Mouse (Mus musculus) layer of hippocampus, adult 2 months (tissue): ENCODE measurements at regions not wholly inside any gene's neighbourhood (a gene's known extent, or its start where the extent isn't known, plus 50 kb on each side); places are given as distances from the start of the nearest gene placed in this dataset.

Experiments used
- DNase-seq, 2 experiments: peaks; one replicate each; pipeline ENCODE4 v3.0.0; 2022; ENCODE audit warnings: low spot score in 2 of 2
- H3K27ac ChIP-seq: fragments of 200-600 bp; 2 replicates; pipeline ENCODE4 v1.8.1; 2022
- H3K4me3 ChIP-seq: fragments of 200-600 bp; 2 replicates; pipeline ENCODE4 v1.8.1; 2022; ENCODE audit warnings: mild to moderate bottlenecking
- CTCF ChIP-seq: fragments of 200-600 bp; conservative IDR thresholded peaks from 2 replicates; pipeline ENCODE4 v1.8.1; 2022; ENCODE audit warnings: antibody characterized with exemption, mild to moderate bottlenecking, moderate library complexity

DNA sequence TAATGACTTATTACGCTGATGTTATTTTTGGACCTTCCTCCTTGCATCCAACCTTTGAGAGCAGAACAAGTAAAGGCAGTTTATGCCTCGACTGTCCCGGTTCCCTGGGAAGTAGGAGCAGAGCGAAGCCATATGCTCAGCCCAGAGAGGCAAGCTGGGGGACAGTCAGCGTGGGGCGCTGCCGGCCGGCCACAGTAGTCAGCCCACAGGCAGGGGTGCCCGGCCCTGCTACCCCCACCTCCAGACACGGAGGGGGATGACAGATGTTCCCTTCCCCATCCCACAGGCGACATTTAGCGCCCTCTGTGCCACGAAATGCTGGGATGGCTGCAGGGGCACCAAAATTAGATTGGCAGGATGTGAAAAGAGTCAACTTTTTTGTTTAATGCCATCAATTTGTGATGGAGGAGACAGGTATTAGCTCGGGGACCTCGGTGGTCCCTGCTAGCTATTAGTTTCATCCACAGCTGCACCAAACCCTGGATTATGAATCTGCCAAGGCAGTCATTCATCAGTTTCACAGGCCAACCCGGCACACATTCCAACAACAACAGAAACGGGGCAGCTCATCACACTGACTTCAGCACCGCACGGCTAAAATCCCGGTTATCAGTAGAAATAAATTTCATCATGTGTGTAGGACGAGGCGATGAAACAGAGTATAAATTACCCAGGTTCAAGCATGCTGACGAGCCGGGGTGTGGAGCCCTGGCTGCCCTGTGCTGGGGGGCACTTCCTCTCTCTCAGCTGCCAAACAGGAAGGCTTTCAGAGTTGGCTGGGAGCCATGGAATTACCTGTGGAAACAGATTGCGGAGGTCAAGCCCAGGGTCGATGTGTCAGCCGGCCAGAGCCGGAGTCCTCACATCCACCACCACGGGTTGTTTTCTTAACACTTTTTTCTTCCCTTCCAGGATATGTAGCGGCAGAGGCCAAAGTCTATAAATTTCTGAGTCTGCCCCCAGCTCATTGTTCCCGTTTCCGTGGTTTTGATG lies 392.3 kb upstream of the Mgmt start:
- DNase-seq: no peak
- Histone ChIP-seq H3K27ac (no peak overlapping the region), H3K4me3 (no peak overlapping the region)
- no peak for TF ChIP-seq CTCF

DNA sequence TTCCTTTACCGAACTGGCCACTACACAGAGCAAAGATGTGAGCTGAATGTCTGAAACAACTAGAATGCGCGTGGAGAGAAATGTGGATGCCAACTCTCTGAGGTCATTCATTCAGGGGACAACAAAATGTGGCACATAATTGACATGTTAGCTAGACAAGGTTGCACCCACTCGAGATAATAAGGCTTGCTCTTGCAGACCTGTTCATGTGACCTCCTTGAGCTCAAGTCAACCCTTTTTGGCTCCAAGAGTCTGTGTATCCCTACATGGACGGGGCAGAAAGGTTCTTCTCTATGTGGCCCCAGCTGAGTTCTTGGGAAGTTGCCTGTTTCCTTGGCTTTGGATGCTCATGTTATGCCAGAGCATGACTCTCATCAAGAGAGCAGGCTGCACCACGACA lies 383.0 kb upstream of the Mgmt start:
- no peak for TF ChIP-seq CTCF
- Histone ChIP-seq H3K4me3 (no peak overlapping the region), H3K27ac (no peak overlapping the region)
- DNase-seq: no peak

DNA sequence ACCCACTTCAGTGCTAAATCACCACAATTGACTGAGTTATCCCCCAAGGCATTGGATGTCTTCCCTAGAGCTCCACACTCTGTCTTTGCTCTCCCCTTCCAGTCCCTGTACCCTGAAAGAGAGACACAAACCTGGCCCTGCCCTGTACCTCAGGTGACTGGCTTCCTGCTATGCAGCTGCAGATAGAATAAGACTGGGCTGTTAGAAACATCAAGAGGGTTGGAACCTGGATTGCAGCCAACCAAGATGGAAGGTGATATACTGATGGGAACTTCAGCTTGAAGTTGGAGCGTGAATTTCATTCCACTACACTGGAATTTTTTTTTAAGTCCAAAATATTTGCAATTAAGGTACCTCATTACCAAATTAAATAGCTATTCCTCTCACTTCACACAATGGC lies 379.0 kb upstream of the Mgmt start:
- TF ChIP-seq CTCF: no peak
- Histone ChIP-seq H3K27ac (no peak overlapping the region), H3K4me3 (no peak overlapping the region)
- DNase-seq: no peak

DNA sequence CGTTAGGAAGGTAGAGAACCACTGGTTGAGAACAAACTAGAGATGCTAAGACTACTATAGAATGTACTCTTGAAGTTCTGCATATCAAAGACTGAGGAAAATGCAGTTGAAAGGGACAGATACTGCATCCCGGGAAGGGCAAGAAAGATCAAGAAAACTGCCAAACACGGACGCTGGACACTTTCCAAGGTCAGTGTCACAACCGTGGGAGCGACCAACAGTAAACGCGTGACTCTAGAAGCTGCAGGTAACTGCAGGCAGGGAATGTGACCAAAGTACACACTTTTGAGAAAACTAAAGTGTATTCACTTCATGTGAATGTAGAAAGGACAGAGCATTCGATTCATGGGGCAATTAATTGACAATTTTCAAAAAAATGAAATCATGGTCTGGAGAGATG lies 368.6 kb upstream of the Mgmt start:
- TF ChIP-seq CTCF: no peak
- H3K27ac ChIP-seq: no peak overlapping the region
- DNase-seq: no peak

DNA sequence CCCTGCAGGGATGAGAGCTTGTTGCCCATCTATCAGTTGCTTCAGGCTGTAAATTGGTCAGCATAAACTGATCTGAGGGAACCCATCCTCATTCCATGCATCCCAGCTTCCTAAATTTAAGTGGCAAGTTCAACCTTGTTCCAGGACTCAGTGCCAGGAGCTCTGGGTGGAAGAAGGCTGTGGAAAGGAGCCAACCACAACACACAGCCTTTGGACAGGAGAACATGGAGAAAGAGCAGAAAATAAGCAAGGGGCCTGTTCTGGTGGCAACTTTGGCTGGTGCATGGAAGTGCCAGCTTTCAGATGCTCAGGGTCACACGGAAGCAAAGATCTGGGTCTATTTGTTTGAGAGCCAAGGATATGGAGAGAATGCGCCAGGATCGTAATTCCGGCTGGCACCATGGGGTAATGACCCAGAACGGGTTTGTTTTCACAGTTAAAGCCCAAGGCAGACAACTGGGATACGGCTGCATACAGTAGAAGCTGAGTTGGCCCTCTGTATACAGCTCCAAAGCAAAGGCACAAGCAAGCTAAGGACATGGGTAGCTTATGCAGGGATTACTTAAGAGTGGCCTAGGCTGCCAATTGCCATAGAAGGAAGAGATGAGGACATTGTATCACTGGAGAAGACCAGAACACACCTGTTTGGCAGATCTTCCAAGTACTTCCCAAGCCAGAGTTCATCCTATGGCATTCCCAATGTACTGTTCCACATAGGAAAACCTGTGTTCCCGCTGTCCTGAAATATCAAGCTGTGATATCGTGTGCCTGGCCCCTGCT lies 364.2 kb upstream of the Mgmt start:
- TF ChIP-seq CTCF: no peak
- no peak overlapping the region for H3K4me3 ChIP-seq
- DNase-seq: no peak
- no peak overlapping the region for H3K27ac ChIP-seq

More for the DNA sequence above, 368.6 kb upstream of the Mgmt start:
- no peak overlapping the region for H3K4me3 ChIP-seq

DNA sequence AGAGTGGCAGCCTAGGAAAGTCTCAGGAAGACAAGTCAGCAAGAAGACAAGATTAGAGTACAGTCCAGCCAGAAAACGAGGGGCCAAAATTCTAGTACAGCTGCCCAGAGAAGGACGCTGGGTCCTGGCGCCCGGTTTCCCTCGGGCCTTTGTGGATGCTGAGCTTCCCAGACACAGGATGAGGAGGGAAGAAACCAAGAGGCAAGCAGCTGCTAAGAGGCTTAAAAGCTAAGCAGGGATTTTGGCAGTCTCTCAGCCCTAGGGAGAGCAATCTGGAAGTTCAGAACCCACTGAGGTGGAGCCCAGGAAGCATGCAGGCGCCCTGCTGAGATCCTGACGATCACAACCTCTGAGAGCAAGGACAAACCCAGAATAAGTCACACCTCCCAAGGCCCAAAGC lies 363.1 kb upstream of the Mgmt start:
- DNase-seq: no peak
- Histone ChIP-seq H3K27ac (no peak overlapping the region), H3K4me3 (no peak overlapping the region)
- TF ChIP-seq CTCF: no peak

DNA sequence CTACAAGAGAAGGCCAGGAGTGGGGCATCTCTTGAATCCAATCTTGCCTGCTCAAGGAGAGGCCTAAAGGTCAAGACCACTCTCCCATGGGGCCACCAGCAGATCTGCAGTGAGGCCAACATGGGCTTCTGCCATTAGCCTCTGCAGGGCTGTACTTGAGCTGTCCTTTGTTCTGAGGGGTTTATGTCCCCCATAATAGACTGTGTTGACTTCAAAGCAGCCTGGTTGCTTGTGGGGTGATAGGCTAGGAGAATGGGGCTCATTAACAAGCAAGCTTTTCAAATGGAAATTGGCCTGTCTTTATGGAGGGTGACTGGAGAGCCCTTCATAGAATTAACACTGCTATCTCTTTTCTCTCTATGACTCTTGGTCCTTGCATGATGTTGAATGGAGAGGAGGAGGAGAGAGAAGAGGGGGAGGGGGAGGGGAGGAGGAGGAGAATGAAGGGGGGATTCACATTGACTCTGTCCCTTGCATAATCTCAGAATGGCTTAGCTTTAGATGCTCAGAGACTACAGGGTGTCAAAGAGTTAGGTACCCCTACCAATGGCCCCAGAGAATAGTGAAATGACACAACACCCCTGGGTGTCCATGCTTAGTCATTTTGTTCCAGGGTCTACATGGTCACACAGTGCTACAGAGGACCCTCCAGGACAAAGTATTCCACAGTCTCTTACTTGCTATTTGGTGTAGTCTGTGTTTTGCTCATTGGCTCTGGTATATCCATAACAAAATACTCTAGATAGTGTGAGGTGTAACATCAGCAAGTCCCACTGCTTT lies 352.3 kb upstream of the Mgmt start:
- H3K4me3 ChIP-seq: no peak overlapping the region
- no peak for TF ChIP-seq CTCF

DNA sequence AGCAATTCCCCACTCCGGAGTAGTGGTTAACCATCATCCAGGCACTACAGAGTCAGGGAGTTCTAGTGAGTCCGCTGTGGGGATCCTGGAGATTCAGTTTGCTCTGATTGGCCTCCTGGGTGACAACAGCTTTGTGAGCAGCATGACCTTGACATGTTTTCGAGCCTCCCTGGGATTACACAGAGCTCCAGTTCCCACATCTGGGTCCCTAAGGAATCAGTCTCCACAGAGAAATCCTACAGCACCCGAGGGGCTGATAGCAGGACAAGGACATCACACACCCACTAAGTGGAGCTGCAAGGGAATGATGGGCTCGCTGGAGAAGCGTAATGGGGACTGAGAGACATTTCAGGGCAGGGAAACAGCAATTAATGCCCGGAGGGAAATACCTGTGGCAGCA lies 351.5 kb upstream of the Mgmt start:
- no peak overlapping the region for H3K4me3 ChIP-seq
- TF ChIP-seq CTCF: no peak
- DNase-seq: no peak
- no peak overlapping the region for H3K27ac ChIP-seq

More for the DNA sequence above, 352.3 kb upstream of the Mgmt start:
- H3K27ac ChIP-seq: no peak overlapping the region
- no peak for DNase-seq

DNA sequence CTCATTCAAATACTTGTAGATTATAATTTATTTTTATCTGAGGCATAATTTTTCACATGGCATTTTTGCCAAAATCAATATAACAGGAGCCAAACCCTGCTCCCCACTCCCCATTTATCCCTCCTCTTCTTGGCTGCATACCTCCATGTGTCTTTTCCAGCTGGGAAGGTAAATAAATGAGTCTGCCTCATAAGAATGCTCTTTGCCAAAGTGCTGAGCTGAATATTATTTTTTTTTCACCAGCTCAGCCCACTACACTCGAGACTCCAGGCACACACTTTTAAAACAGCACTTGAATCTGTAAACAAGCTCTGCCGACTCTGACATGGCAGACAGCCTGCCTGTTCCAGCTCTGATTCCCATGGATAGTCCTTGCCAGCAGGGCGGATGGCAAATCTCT lies 346.6 kb upstream of the Mgmt start:
- H3K4me3 ChIP-seq: no peak overlapping the region
- H3K27ac ChIP-seq: no peak overlapping the region
- DNase-seq: no peak
- no peak for TF ChIP-seq CTCF

DNA sequence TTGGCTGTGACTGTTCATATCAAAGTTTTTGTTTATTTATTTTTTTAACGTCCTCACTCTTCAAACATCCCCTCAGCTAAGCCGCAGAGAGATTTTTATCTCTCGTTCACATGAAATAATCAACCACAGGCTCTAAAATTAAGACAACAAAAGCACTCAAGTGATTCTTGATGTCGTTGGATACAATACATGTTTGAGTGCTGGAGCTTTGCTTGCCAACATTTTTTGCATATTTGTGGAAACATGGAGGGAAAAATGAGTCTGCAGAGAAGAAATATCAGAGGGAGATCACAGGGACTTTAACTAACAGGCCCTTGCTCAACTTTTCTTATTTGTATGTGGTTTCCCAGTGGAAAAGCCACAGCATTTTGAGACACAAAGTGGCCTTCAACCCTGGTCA lies 338.0 kb upstream of the Mgmt start:
- no peak for TF ChIP-seq CTCF
- H3K4me3 ChIP-seq: no peak overlapping the region
- no peak overlapping the region for H3K27ac ChIP-seq
- DNase-seq: no peak

DNA sequence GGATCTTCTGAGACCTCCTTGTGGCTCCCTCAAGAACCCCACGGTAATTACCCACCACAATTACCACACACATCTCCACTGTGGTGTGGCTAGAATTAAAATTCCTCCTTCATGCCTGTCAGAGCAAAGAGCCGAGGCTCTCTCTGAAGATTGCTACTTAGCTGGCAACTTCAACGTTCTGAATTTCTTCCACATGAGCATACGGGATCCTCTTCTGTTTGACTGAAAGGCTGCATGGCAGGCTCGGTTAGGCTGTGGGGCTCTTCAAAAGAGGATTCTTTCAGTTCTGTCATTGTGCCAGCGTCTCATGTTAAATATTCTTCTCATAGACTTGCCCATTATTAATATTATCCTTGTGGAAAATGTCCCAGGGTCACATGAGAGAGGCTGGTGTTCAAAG lies 334.9 kb upstream of the Mgmt start:
- H3K27ac ChIP-seq: no peak overlapping the region
- no peak for DNase-seq
- no peak overlapping the region for H3K4me3 ChIP-seq
- TF ChIP-seq CTCF: no peak

DNA sequence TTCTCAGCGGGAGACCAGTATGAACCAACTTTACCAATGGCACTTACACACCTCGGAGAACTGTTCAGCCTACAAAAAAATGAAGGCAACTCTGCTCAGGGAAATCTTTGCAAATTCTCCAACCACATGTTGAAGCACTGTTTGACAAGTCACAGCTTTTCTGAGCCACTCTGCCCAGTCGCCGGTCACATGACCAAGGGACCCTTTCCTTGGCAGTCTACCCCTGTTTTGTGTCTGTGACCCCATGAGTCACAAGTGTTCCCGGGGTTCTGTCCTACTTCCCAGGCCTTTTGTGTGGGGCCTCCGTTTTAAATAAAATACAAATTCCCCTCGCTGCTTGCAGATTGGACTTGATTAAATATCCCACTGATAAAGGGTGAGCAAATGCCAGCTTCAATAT lies 323.5 kb upstream of the Mgmt start:
- no peak for TF ChIP-seq CTCF
- DNase-seq: no peak
- no peak overlapping the region for H3K27ac ChIP-seq
- no peak overlapping the region for H3K4me3 ChIP-seq

DNA sequence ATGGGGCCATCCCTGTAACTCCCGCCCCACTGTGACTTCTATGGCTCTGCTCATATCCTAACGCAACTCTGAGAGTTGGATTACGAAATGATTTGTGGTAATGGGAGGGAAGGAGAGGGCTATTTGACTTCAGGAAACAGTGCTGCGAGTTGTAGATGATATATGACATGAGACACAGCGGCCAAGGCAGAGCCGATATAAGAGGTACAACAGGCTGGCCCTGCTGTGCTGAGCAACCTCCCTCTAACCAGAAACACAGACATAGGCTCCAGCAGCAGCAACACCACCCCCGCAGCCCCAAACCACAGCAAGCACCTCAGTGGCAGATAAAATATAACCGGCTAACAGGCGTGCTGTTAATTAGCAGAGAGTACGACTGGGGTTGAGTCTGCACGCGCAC lies 312.5 kb upstream of the Mgmt start:
- H3K4me3 ChIP-seq: no peak overlapping the region
- no peak overlapping the region for H3K27ac ChIP-seq
- no peak for DNase-seq
- no peak for TF ChIP-seq CTCF
